Mouse (Mus musculus): ENCODE measurements around the gene Foxp1.

Gene Foxp1

GRCm38 (mm10) chr6:99388741-99389675 lies 133.5 kb downstream of the Foxp1 start:
- no peak for DNase-seq (ENCODE audit: low spot score)

DNA sequence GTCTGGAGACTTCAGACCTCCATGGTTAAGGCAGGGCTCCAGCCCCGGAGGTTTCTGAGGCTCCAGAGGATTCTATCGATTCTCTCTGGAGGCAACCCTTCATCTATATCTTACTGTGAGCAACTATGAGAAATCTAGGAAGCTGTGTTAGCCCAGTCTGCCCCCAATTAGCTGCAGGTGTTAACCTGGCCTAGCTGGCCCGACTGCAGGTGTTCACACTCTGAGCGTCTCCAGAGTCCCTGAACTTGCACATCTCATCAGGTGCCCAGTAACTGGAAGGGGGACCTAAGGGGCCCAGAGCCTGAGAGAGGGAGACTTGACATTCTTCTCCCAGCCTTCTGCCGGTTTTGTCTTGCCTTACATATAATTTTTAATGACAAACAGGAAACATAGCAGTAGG lies 134.5 kb downstream of the Foxp1 start:
- DNase-seq (ENCODE audit: low spot score), result no peak

GRCm38 (mm10) chr6:99385059-99385604 lies 137.4 kb downstream of the Foxp1 start:
- DNase-seq (ENCODE audit: low spot score), result no peak

DNA sequence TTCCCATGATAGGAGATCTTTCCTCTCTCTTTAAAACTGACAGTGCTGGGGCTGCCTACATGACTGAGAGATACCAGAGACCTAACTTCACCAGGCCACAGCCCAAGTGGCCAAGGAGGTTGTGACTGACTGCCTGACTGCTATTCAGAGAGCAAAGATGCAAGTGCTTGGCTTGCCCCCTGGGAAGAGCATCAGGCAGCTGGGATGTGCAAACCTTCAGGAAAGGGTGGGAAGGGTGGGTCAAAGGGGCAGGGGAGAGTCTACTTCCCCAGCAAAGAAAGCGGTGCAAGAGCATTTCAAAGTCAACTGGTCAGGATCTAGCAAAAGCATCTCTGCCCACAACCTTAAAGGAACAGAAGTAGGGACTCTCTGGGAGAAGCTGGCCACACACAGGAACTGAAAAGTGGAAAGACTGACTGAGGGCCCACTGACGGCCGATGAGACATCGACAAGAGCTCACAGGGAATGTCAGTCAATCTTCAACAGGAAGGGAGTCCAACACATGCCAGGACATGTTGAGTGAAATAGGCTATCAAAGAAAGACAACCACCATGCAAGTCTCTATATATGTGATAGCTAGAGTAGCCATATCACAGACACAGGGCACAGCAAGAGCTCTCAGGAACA lies 138.6 kb downstream of the Foxp1 start:
- no peak for DNase-seq (ENCODE audit: low spot score)

DNA sequence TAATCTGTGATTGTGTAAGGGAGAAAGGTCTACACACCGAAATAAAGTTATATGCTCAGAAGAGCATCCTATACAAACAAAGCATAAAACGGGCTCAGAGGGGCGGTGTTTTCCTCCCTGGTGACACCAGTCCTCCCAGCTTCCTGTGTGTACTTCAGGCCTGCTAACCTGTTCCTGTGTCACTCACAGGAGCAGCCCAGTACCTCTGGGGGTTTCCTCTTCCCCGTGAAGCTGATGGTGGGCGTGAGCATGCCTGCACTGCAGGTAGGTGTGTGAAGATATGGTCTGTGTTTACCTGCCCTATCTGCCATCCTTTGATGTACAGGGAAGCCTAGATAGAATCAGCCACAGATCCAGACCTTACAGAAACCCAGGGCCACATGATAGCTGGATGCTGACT lies 142.4 kb downstream of the Foxp1 start:
- DNase-seq (ENCODE audit: low spot score), result no peak

- DNase-seq (ENCODE audit: low spot score), result no peak
Measured at GRCm38 (mm10) chr6:99378997-99379710, 143.4 kb downstream of the Foxp1 start.

DNA sequence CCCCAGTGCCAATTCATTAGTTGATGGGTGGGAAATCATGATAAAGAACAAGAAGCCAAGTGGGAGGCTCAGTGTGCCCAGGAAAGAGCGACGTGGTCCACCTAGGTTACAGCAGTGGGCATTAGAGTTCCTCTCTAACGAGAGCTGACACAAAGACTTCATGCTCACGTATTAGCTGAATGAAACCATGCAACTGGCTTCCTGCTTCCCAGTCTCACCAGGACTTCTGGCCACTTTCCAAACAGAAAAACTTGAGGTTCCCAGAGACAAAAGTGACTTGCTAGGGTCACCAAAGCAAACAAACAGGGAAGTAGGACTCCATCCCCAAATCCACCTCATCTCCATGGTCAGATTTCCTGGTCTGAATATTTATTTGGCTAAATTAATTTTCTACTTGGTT lies 144.8 kb downstream of the Foxp1 start:
- no peak for DNase-seq (ENCODE audit: low spot score)

- DNase-seq (ENCODE audit: low spot score), result no peak
Measured at GRCm38 (mm10) chr6:99377131-99377530, 145.4 kb downstream of the Foxp1 start.

DNA sequence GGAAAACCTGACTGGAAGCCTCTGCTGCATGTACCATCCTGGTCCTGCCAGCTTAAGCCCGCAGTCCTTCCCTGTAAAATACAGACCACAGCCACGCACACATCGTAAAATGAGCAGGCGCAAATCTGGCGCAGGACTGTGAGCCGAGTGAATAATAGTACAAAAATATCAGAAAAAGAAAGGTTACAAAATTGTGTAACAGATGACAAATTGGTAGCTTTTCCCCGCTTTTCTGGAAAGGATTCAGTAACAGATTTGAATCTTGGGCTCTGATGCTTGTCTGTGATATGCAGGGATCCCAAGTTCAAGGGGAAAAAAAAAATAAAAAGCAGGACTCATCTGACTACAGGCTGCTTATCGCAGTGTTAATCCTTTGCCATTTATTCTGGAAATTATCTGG lies 145.8 kb downstream of the Foxp1 start:
- no peak for DNase-seq (ENCODE audit: low spot score)

DNA sequence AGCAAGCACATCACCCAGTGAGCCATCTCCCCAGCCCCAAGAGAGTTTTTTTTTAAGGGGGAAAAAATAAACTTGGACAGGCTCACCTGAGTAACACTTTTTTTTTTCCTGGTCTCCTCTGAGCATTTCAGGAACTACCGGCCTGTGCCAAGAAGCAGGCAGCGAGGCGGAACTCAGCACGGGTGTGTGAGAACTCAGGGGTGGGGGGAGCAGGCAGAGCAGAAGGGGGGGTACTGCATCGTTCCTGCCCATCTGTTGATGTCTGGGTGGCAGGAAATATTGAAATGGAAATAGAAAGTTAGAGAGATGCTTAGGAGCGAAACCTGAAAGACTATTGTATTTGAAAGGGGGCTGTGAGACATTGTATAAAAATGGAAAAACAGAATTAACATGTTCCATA lies 146.7 kb downstream of the Foxp1 start:
- no peak for DNase-seq (ENCODE audit: low spot score)

DNA sequence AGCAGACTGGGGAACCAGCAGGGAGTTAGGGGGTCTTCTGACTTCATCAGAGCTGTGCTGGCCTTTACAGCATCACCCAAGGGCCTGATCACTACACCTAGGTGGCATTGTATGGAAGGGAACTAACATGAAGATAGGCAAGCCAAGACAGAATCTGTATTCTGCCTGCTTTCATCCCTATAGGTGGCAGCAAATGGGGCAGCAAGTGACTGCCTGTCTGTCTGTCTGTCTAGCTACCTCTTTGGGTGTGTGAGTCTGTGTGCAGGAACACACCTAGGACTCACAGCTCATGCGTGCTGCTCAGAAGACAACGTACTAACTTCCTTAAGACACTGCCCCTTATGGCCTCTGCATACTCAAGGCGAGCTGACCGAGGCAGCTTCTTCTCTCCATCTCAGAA lies 147.1 kb downstream of the Foxp1 start:
- no peak for DNase-seq (ENCODE audit: low spot score)

DNA sequence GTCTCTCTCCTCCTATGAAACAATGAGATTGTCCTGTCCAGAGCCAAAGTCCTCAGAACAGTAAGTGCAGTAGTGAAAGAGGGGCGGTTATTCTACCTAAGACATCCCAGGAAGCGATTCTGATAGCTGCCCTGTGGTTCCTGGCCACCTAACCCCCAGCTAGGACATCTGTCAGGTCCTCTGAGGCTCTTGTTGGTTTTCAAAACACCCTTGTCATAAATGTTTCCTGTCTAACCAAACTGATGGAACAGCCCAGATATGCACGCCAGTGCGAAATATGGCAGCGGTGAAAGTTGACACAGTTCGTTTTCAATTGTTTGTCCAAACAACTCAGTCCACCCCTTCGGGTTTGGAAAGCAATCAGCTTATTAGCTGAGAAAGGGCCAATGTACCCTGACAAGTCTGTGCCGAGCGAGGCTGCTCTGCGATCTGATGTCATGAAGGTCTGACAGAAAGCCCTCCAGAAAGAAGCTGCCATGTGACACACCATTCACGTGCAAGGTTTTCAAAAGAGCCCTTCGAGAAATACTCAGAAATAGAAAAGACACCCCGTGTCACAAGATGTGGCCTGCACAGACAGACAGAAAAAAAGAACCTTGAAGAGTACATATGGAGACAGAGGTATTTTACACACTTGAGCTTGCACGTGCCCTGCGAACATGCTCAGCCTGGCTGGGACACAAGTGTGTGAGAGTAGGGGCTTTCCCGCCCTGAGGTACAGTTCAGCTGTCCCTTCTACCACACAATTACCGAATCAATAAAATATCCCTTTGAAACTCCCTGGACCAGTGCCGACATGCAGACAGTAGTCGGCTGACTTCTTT lies 147.9 kb downstream of the Foxp1 start:
- no peak for DNase-seq (ENCODE audit: low spot score)

GRCm38 (mm10) chr6:99372427-99372826 lies 150.1 kb downstream of the Foxp1 start:
- no peak for DNase-seq (ENCODE audit: low spot score)

DNA sequence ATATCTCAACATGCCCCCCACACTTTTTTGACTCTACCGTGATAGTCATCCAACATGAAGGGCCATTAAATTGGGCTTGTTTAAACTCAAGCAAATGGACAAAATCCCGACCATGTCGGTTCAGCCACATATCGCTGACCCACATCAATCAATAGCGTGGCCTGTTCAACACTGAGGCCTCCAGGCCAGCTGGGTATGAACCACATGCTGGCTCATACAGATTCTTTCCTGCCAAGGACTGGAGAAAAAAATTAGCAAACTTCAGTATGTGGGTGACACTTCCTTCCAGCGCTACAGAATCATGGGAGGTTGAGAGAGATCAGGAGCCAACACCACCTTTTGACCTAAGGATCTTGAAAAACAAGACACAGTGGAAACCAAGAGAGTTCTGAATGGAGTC lies 150.5 kb downstream of the Foxp1 start:
- DNase-seq (ENCODE audit: low spot score), result no peak

- DNase-seq (ENCODE audit: low spot score), result no peak
Measured at GRCm38 (mm10) chr6:99369931-99370330, 152.6 kb downstream of the Foxp1 start.

DNA sequence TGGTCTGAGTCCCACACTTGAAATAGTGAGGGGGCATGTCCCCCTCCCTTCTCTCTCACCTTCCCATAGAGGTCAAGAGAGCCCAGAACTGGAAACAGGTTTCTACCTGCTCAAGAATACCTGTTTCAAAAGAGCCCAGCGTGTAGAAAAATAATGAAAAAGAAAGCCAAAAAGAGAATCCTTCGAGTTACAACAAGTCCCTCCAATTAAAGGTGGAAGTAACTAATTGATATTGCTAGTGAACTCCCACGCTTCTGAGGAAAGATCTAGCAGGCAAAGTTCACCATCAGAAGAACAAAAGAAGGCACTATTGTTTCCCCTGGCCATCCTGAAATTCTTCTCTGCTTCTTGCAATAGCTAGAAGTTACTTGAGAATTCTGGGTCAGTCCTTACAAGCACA lies 153.4 kb downstream of the Foxp1 start:
- DNase-seq (ENCODE audit: low spot score), result no peak

DNA sequence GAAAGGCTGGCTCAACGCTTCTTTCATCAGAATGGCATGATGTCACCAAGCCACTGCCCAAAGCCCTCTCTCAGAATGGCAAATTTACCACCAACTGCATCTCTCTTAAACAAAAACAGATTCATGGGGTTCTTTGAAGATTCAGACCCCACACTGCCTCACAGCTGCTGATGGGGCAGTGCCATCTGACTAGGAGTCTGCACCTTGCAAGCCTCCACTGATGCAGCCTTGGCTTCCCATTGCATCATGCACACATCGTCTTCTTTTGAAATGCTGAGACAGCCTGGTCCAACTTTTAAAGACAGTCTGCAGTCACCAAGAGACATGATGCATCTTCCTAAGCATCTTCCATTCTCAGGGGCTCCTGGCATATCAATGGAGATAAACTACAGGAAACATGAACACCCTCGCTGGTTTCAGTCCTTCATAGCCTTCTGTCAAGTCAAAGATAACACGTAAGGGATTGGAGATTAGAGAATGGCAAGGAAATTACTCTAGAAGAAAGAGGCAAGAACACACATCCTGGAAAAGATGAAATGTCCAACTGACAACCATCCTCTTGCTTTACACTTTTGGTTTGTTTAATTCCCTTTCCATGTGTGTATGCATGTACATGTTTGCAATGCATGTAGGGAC lies 154.3 kb downstream of the Foxp1 start:
- no peak for DNase-seq (ENCODE audit: low spot score)

DNA sequence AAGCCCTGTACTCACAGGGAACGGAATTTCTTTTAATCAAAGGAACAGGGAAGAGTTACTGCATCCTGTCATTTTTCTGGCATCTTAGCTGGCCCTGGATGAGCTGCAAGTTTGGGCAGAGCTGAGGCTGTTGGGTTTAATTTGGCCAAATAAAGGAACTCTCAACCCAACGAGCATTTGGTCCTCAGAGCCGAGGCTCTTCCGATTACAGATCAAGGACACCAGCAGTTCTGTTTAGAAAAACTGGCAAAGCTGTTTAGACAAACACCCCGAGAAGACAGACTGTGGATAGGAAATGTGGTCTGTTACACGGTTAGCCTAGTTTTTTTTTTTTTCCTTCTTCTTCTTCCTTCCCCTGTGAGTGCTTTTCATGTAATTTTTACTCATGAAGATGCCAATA lies 158.0 kb downstream of the Foxp1 start:
- no peak for DNase-seq (ENCODE audit: low spot score)

- DNase-seq (ENCODE audit: low spot score), result no peak
Measured at GRCm38 (mm10) chr6:99360581-99360980, 161.9 kb downstream of the Foxp1 start.

- no peak for DNase-seq (ENCODE audit: low spot score)
Measured at GRCm38 (mm10) chr6:99359765-99360499, 162.6 kb downstream of the Foxp1 start.

Measured in testis, postnatal 10 days (tissue).